Mouse (Mus musculus) naive thymus-derived CD4-positive, alpha-beta T cell, adult 2 months (primary cell): ENCODE measurements at regions not wholly inside any gene's neighbourhood (a gene's known extent, or its start where the extent isn't known, plus 50 kb on each side); places are given as distances from the start of the nearest gene placed in this dataset.
"Not testable (repeated sequence)": the region's sequence is repeated elsewhere in the genome, so short reads cannot be mapped to it uniquely, and the experiment has no call there.

Source experiments
- DNase-seq: peaks from one replicate; pipeline ENCODE4 v3.0.0-alpha.2; 2011; ENCODE audit warnings: low read depth

DNA sequence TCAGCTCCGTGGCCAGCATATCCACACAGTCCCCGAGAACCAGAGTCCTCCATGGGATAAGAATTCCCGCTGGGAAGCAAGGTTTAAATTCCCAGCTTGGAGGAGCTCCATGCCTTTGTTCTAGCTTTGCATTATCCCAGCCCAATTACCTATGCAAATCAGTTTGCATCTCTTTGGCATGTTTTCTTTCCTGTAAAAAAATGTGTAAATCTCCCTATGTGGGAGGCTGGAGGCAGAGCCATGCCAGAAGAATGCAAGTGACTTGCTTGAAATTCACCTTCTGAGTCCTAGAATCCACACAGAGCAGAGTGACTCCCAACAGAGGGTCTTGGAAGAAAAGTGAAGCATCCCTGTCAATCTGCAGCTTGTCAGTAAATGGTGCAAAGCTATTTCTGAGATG lies 388.9 kb downstream of the Tcerg1l start:
- DNase-seq, result no peak

DNA sequence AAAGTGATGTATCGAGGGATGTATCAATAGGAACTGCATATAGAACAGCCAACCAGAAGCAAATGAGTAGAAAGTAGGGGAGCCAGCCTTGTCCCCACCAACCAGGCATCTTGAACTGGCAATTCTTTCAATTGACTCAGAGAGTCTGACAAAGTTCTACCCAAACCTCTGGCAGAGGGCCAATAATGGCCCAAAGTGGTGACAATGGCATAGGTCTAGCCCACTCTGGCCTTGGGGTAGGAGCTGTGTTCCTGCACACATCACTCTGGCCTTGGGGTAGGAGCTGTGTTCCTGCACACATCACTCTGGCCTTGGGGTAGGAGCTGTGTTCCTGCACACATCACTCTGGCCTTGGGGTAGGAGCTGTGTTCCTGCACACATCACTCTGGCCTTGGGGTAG lies 373.5 kb downstream of the Tcerg1l start:
- not testable (repeated sequence) for DNase-seq

- no peak for DNase-seq
These were observed 345.8 kb downstream of the Tcerg1l start for GRCm38 (mm10) chr7:138051696-138052095.

DNA sequence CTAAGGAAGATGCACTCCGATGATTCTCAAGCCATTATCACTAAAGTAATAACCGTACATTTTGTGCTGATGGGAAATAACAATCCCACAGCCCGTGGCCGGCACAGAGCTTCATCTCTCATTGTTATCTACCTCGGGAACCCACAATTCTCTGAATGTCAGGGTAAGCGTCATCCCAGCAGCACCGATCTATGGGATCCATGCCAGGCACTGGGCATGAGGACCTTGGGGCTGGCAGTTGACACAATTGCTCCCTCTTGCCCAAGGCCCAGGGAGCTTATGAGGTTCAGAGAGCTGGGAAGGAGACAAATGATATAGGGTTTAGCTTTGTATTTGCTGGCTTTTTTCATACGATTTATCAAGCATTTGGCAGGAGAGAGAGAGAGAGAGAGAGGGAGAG lies 342.8 kb downstream of the Tcerg1l start:
- no peak for DNase-seq

DNA sequence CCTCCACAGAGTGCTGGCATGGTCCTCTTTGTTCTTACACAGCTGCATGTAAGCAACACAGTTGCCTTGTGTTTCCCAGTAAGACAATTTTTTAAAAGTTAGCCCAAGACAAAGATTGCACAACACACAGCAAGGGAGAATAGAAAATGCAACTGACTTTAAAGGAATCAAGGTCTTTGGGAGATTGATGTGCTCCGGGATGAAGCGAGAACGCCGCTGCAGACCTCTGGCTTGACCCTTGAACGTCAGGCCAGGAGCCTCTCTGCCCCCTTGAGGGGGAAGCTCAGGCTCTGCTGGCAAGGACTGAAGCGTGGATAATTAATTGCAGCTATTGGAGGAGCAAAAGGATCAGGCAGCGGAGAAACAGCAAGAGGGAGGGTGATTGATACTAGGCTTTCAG lies 336.4 kb downstream of the Tcerg1l start:
- DNase-seq, result no peak

GRCm38 (mm10) chr7:138066921-138067320 lies 330.6 kb downstream of the Tcerg1l start:
- no peak for DNase-seq

DNA sequence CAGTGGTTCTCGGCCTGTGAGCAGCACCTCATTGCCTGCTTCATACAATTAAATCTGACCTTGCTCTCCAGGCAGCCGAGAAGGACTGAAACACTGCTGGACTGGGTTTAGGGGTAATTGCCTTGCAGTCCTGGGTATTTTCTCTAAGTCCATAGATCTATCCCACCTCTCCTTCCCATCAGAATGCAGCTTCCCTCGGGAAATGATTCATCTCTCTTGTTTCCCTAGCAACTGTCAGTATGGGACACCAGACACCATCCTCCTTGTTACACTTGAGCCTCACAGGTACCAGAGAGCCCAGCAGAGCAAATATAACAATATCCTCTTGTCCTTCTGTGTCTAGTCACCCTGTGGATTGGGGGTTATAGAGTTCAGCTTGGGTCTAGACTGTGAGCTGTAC lies 322.3 kb downstream of the Tcerg1l start:
- DNase-seq, result no peak

DNA sequence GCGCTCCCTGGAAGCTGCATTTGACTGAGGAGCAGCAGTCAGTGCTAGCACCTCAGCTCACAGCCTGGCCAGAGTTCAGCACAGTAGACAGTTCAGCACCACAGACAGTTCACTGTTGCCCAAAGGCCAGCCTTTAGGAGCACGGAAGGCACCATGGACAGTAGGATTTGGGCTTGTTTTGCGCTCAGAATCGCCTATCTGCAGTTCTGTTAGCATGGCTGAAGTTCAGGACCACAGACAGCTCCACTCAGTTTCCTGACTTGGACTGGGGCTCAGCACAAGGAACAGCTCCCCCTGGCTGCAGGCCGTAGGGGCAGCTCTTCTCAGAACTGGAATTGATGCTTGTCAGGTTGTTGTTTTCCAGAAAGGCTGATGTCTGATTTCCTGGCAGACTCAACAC lies 313.6 kb downstream of the Tcerg1l start:
- DNase-seq, result no peak

DNA sequence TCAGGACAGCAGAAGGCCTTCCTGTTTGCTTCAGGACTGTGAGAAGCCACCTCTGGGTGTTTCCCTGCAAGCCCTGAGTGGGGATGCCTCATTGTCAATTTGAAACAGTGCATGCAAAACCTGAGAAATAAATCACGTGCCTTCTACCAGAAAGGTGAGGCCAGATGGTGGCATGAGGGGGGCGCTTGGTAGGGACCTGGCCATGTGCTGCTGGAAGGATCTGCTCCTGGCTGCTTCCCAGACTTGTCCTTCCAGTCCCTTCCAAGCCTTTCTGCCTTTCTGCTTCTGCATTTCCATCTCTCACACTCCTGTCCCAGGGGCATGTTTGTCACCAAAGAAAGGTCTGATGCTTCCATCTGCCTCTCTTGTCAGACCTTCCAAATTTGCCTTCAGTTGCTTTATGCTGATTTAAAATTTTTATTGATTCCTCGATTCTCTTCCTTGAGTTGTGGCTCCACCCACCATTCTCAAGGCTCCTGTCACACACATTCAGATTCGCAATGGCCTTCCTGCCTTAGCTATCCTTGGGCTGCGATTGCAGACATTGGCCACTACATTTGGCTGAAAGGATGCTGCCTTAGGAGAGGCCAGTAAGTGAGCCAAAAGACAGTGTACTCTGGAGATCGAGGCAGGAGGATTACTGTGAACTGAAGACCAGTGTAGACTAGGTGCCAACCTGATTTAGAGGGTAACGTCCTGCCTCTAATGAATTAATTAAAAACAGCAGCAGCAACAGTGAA lies 289.9 kb downstream of the Tcerg1l start:
- DNase-seq, result no peak

GRCm38 (mm10) chr7:138121497-138121896 lies 276.0 kb downstream of the Tcerg1l start:
- DNase-seq, result no peak

DNA sequence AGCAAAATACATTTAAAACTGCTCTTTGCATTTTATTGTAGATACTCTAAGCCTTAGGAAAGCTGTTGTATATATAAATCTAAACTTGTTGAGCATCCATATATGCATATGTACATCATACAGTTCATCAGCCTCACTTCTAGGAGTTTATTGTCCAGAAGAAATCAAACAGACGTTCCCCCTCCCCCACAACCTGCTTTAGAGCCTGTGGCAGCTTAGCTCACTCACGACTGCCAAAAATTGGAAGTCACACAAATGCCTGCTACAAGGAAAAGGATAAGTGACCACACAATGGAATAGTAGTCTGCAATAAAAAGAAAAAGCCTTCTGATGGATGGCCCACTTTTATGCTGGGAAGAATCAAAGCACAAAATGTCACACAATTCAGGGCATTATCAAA lies 267.8 kb downstream of the Tcerg1l start:
- no peak for DNase-seq

GRCm38 (mm10) chr7:138133427-138133826 lies 264.1 kb downstream of the Tcerg1l start:
- no peak for DNase-seq

- DNase-seq, result no peak
These were observed 259.6 kb downstream of the Tcerg1l start for GRCm38 (mm10) chr7:138137934-138138333.

DNA sequence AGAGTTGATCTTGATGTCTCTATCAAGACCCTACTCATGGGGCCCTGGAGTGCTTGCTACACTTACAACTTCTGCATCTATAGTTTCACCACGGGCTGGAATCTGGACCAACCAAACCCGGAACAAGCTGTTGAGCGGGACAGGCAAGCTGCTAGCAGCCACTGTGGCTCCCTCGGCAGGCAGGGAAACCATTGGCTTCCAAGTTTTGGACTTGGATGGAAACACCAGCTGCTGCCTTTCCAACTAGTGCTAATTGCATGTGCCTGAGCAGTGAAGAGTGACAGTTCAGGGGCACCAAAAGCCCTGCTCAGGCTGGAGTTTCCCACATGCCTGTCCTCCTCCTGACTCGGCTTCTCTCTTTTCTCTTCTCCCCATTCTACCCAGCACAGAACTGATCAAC lies 257.8 kb downstream of the Tcerg1l start:
- DNase-seq, result no peak

DNA sequence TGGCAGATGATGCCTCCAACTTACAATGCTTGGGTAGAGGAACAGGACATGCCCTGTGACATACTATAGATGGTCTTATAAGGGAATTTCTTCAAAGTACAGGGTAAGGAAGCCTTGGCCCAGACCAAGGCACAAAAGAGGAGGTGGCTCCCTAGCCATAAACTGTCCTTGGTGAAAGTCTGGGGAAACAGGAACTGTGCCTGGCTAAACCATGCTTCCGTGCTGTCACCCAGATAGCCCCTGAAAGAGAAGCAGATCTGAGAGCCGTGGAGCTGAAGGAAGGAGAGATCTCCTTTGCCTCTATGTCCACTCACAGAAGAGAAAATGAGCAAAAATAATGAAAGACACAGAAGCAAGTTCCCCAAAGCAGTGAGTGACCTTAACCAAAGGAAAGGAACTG lies 248.0 kb downstream of the Tcerg1l start:
- DNase-seq, result no peak

DNA sequence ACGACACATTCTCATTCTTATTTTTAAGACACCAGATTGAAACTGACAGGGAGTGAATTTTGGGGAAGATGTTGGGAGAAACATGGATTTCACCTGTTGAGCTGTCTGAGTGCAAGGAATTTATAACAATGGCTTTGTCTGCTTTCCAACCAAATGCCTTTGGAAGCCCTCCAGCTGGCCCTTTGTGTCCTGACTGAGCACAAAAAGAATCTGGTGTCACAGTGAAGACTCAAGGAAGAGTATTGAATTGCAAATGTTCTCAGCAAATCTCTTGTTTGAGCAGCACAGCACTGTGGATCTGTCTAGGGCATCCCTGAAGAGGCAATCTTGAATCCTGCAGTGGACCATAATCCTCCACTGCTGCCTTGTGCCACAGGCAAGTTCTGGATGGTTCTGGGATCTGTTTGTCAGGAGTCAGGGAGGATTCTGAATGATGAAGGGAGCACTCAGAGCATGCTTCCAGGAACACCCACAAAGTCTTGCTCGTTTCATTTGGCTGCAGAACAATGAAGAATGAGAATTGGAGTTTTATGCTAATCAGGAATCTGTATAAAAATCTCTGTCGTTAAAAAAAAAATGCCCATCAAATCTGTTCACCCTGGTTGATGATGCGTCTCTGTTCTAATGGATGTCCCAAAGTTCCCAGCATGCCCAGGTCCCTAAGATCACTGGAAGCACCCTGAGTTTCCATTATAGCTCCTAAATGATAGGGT lies 243.9 kb downstream of the Tcerg1l start:
- DNase-seq, result no peak
